Mouse (Mus musculus) testis, adult 2 months (tissue): ENCODE measurements around the gene Susd2. TPM values are rescaled to one million over a fixed set of nuclear protein-coding genes. Genes with fewer than 3 reads are reported as not detected.

Source experiments
- H3K27ac ChIP-seq: fragments of 200-500 bp; 2 replicates; pipeline ENCODE4 v1.5.1; 2012; ENCODE audit warnings: low read depth, low read length; ENCODE audit not compliant: control insufficient read depth, insufficient read depth
- H3K27me3 ChIP-seq: fragments of 200-500 bp; 2 replicates; pipeline ENCODE4 v1.6.1; 2012; ENCODE audit warnings: mild to moderate bottlenecking, low read length, moderate library complexity; ENCODE audit not compliant: control insufficient read depth, insufficient read depth
- H3K36me3 ChIP-seq: fragments of 200-500 bp; 2 replicates; pipeline ENCODE4 v1.6.1; 2012; ENCODE audit warnings: mild to moderate bottlenecking, low read length; ENCODE audit not compliant: control insufficient read depth, insufficient read depth
- H3K4me1 ChIP-seq: fragments of 200-500 bp; 2 replicates; pipeline ENCODE4 v1.6.1; 2012; ENCODE audit warnings: low read length; ENCODE audit not compliant: control insufficient read depth, insufficient read depth
- H3K4me3 ChIP-seq: fragments of 200-500 bp; 2 replicates; pipeline ENCODE4 v1.5.1; 2012; ENCODE audit warnings: low read depth, mild to moderate bottlenecking, low read length, moderate library complexity, mixed read lengths; ENCODE audit not compliant: control insufficient read depth
- CTCF ChIP-seq: fragments of 200-500 bp; IDR thresholded peaks from 2 replicates; pipeline ENCODE4 v1.5.1; 2012; ENCODE audit warnings: low read depth, mild to moderate bottlenecking, inconsistent platforms, low read length, moderate library complexity; ENCODE audit not compliant: control insufficient read depth, insufficient read depth, insufficient replicate concordance
- POLR2A ChIP-seq: fragments of 200-500 bp; IDR thresholded peaks from 2 replicates; pipeline ENCODE4 v1.6.1; 2012; ENCODE audit warnings: low read depth, mild to moderate bottlenecking, inconsistent platforms, low read length, moderate library complexity; ENCODE audit not compliant: control insufficient read depth
- polyA plus RNA-seq: library from polyadenylated mRNA; depleted of rRNA; stranded (reverse); fragments of >200 nt; gene quantifications from 2 replicates; pipeline ENCODE4 v1.2.3, GENCODE M21; 2012; rRNA removed

Gene Susd2
- polyA plus RNA-seq, 1 experiment, result 4.0 TPM

GRCm38 (mm10) chr10:75595981-75596380, 47.8 kb downstream of the Susd2 start:
- no peak for TF ChIP-seq POLR2A
- no peak for TF ChIP-seq CTCF
- Histone ChIP-seq H3K36me3 (no peaks in the 10 kb centered on the region), H3K27ac (no peak overlapping the region), H3K27me3 (no peaks in the 10 kb centered on the region), H3K4me3 (no peak overlapping the region), H3K4me1 (no peaks in the 10 kb centered on the region)

GRCm38 (mm10) chr10:75592585-75592984, 51.2 kb downstream of the Susd2 start:
- TF ChIP-seq POLR2A (no peak), CTCF (no peak)
- Histone ChIP-seq H3K4me3 (no peak overlapping the region), H3K27ac (no peak overlapping the region), H3K4me1 (no peaks in the 10 kb centered on the region; the same call in 1 of the 2 replicates), H3K36me3 (no peaks in the 10 kb centered on the region), H3K27me3 (no peaks in the 10 kb centered on the region)

GRCm38 (mm10) chr10:75591211-75591894, 52.5 kb downstream of the Susd2 start:
- Histone ChIP-seq H3K27me3 (no peaks in the 10 kb centered on the region), H3K36me3 (no peaks in the 10 kb centered on the region), H3K4me1 (no peaks in the 10 kb centered on the region; the same call in 1 of the 2 replicates), H3K27ac (no peak overlapping the region), H3K4me3 (no peak overlapping the region)
- TF ChIP-seq POLR2A (no peak), CTCF (no peak)

GRCm38 (mm10) chr10:75589651-75590050, 54.2 kb downstream of the Susd2 start:
- Histone ChIP-seq H3K4me3 (no peak overlapping the region; the same call in 1 of the 2 replicates), H3K27ac (peak overlapping the region; percentile 45), H3K4me1 (no peaks in the 10 kb centered on the region; the same call in 1 of the 2 replicates), H3K27me3 (no peaks in the 10 kb centered on the region), H3K36me3 (no peaks in the 10 kb centered on the region)
- no peak for TF ChIP-seq CTCF
- TF ChIP-seq POLR2A, result no peak

GRCm38 (mm10) chr10:75589129-75589528, 54.7 kb downstream of the Susd2 start, which contains the start of gene Ggt5:
Gene Ggt5, plus strand, starts transcription at chr10:75589340.
- no peak within 1 kb of the TSS; the same call in 1 of the 2 replicates for H3K4me3 ChIP-seq
- peak within 1 kb of the TSS; percentile 45 for H3K27ac ChIP-seq

GRCm38 (mm10) chr10:75588336-75588735, 55.5 kb downstream of the Susd2 start:
- Histone ChIP-seq H3K4me3 (no peak overlapping the region), H3K36me3 (no peaks in the 10 kb centered on the region), H3K27me3 (no peaks in the 10 kb centered on the region), H3K27ac (0 out of 2 replicates have a peak overlapping the region, but pooled peaks have one; percentile 7), H3K4me1 (no peaks in the 10 kb centered on the region; the same call in 1 of the 2 replicates)
- TF ChIP-seq POLR2A (no peak), CTCF (no peak)

More at GRCm38 (mm10) chr10:75589129-75589528, 54.7 kb downstream of the Susd2 start, which contains the start of gene Ggt5:
- Histone ChIP-seq H3K36me3 (no peaks in the 10 kb centered on the region), H3K4me1 (no peaks in the 10 kb centered on the region; the same call in 1 of the 2 replicates), H3K27me3 (no peaks in the 10 kb centered on the region)
- TF ChIP-seq POLR2A, result no peak
- no peak for TF ChIP-seq CTCF

- Histone ChIP-seq H3K4me3 (no peak overlapping the region), H3K27ac (no peak overlapping the region), H3K4me1 (no peaks in the 10 kb centered on the region; the same call in 1 of the 2 replicates), H3K27me3 (no peaks in the 10 kb centered on the region), H3K36me3 (no peaks in the 10 kb centered on the region)
- no peak for TF ChIP-seq POLR2A
- TF ChIP-seq CTCF, result no peak
These were observed 56.0 kb downstream of the Susd2 start for GRCm38 (mm10) chr10:75587781-75588180.

Other genes starting within 250 kb of the Susd2 start
- 0.13 and 0.20 TPM in 2 replicates for gene Upb1, start 242.9 kb downstream of the Susd2 start, polyA plus RNA-seq
- 21.9 and 26.4 TPM in 2 replicates for gene Snrpd3, start 126.5 kb downstream of the Susd2 start, polyA plus RNA-seq
- gene Gucd1, start 126.0 kb downstream of the Susd2 start, polyA plus RNA-seq, result 14.9 and 15.1 TPM in 2 replicates
- gene Lrrc75b, start 83.7 kb downstream of the Susd2 start, polyA plus RNA-seq, result 0.98 and 1.1 TPM in 2 replicates
- gene Ggt1, start 82.4 kb downstream of the Susd2 start, polyA plus RNA-seq, result 1.6 and 2.0 TPM in 2 replicates
- gene Ggt5, start 54.7 kb downstream of the Susd2 start, polyA plus RNA-seq, result 5.4 TPM in 2 replicates
- gene Cabin1, start 120.3 kb upstream of the Susd2 start, polyA plus RNA-seq, result 19.7 and 20.0 TPM in 2 replicates
- gene Ddt, start 129.4 kb upstream of the Susd2 start, polyA plus RNA-seq, result 310 and 393 TPM in 2 replicates
- 0.19 TPM in 1 of 2 replicates, not detected in the other for gene Gm20441, start 136.9 kb upstream of the Susd2 start, polyA plus RNA-seq
- 40.0 and 41.9 TPM in 2 replicates for gene Gstt3, start 137.4 kb upstream of the Susd2 start, polyA plus RNA-seq
- gene Gstt1, start 154.6 kb upstream of the Susd2 start, polyA plus RNA-seq, result 7.0 and 8.9 TPM in 2 replicates
- 500 and 561 TPM in 2 replicates for gene Gstt4, start 178.5 kb upstream of the Susd2 start, polyA plus RNA-seq
- 159 and 168 TPM in 2 replicates for gene Gstt2, start 193.4 kb upstream of the Susd2 start, polyA plus RNA-seq
- 261 and 275 TPM in 2 replicates for gene Mif, start 216.2 kb upstream of the Susd2 start, polyA plus RNA-seq
- gene Derl3, start 249.4 kb upstream of the Susd2 start, polyA plus RNA-seq, result 120 and 145 TPM in 2 replicates